Mouse (Mus musculus): Measurements from ENCODE around the gene Cyp2u1.
"Not testable (repeated sequence)": the region's sequence is repeated elsewhere in the genome, so short reads cannot be mapped to it uniquely, and the experiment has no call there.

The Cyp2u1 gene

DNA sequence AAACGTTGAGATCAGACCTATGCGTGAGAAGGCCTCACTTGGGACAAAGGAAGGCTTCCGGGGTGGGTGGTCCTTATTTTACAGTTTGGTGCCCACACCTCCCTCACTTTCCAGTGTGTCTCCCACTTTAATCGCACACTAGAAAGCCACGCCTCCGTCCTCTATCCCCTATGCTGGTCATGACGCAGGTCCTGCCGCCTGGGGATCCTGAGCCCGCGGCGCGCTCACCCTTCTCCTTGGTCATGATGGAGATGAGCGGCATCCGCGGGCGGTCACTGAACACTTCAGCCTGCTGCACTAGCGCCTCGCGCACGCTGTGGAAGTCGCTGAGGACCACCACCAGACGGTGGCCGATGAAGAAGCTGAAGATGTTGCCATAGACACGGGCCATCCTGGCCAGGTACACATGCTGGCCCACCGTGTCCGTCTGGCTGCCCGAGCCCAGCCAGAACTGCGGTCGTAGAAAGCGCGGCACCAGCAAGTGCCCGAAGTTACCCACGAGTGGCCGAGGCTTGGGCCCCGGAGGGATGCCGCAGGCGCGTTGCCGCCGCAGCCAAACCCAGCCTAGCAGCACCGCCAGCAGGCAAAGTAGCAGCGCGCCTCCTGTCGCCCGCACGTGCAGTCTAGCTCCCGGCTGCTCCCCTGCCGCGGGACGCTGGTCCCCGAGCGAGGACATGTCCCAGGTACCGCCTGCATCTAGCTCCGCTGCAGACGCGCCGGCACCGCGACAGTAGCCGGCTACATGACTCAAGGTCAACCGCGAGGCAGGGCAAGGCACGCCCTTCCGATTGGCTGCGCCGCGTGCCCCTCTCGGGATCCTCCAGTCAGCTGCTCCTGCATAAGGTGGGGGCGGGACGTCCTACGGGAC is at the start of gene Cyp2u1:
TSS of gene Cyp2u1 (minus strand) at position 776 of the 868 bp plus-strand sequence.
- DNase-seq: peak; percentile 94

DNA sequence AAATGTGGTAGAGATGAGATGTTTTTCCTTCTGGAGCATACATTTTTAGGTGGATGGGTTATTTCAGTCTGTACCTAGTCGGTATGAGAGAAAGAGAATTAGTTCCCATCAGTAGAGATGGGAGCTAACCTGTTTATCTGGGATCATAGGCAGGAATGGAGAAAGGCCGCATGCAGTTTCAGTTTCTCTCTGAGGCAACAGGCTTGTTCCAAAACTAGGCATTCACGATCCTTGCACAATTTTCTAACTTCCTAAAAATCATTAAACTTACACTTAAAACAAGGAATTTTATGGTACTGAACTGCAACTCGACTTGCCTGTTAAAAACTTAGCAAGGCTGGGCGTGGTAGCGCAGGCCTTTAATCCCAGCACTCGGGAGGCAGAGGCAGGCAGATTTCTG is 47.5 kb upstream of the Cyp2u1 start:
- DNase-seq: no peak

DNA sequence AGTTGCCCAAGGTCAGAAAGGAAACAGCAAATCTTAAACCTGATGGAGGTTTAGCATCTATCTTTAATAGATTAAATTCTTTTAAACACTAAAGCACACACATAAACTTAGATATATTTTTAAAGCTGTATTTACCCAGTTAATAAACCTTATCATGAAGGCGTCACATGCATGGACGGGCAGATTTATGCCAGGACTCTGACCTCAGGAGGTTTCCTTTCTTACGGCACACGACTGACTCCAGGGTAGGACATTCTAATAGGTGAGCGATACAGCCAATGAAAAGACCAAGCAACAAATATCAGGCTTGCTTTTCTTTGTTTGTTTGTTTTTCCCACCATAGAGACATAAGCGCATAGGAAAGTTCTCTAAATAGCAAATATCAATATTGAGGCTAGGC is 46.0 kb upstream of the Cyp2u1 start:
- DNase-seq: no peak

DNA sequence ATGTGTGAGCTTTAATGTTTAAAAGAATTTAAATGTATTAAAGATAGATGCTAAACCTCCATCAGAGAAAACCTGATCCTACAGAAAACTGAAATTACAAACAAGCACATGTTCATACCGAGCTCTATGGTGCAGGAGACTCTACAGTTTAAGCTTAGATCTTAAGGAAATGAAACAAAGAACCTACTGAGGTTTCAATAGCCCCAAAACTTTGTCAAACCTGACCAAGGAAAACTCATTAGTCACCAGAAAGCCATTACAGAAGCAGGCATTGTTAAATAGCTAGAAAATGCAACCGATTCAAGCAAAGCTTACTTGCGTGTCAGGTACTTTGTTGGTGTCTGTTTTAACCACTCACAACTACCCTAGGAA is 45.5 kb upstream of the Cyp2u1 start:
- no peak for DNase-seq

DNA sequence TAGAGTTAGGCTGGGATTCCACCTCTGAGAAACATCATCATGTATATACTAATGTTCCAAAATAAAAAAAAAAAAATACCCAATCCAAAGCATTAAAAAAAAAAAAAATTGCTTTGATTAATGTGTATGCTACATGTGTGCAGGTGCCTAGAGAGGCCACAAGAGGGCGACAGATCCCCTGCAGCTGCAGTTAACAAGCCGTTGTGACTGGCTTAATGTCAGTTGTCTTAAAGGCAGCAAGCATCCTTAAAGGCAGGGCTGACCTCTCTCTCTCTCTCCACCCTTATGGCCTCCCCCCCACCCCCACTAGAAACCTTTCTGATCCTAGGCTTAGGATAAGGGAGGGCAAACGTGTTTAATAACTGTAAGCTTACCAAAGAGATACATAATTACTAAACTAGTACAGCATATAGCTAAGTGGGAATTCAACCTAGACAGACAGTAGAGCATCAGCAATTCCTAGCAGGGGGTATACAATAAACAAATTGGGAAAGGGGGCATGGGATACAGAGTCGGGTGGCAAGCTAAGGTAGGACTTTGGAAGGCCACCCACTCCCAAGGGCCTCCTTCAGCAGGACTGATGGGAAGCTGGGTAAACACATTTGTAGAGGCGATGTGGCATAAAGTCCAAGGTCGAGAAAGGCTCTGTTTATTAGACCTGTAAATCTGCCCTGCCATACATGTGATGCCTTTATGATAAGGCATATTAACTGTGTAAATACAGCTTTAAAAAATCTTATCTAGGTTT is 45.0 kb upstream of the Cyp2u1 start:
- peak; percentile 64 for DNase-seq

DNA sequence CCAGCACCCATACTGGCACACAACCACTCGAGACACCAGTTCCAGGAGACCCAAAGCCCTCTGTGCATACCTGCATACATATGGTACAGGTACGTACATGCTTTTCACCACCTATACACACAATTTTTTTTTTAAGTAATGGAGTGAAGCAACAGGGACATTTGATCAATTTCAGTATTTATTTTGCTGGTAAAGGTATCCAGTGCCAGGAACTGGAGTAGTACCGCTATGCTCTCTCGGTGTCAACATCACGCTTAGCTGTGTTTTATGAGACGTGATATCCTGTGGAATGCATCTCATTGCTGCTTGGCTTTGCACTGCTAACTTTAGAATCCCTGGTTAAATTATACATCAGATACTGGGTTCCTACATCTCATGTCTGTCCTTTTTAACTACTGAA is 42.9 kb upstream of the Cyp2u1 start:
- no peak for DNase-seq

DNA sequence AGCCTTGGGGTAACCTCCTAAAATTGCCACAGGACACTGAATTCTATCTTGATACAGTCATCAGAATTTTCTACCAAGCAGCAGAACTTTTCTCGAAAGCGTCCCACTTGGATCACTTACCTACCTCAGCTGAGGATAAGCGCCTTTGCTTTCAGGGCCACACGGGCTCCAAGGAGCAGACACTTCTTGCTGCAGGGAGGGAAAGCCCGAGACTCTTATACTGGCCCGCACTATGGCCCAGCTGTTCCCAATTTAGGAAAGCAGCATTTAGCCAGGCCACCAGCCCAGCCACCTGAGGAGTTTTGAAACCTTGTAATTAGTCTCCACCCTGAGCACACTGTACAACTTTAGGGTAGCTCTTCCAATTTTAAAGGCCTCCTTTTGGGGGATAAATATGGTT is 40.3 kb upstream of the Cyp2u1 start:
- no peak for DNase-seq

DNA sequence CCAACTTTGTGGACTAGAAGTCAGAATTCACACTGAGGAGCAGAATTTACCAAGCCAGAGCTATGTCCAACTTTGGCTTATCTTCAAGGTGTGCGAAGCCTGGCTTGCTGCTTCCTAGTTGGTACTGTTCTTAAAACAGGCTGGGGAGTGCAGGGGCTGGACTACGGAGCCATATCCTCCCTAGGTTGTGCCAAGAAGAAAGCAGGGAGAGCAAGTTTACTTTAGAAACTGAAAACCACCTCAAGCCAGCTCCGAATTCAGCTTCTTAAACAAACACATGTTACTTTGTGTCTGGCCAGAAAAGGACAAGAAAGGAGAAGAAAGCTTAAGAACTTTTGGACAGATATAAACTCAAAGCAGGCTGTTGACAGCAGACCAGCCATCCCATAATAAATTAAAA is 37.9 kb upstream of the Cyp2u1 start:
- no peak for DNase-seq

DNA sequence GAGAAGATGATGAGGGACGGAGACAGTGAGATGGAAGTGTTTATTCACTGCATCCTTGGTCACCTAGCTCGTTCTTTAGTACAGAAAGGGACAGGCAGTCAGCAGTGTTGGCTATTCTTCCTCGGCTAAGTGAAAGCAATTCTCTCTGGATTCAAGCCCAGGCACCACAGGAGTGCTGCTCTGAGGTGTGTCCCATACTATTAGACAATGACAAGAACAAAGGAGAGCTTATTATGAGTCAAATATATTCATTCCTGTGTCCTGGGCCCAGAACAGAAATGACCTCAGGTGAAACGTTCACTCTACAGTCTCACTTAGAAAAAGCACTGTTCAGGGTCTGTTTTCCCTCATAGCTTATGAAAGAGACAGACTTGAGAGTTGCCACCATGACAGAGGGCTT is 36.3 kb upstream of the Cyp2u1 start:
- DNase-seq: no peak

DNA sequence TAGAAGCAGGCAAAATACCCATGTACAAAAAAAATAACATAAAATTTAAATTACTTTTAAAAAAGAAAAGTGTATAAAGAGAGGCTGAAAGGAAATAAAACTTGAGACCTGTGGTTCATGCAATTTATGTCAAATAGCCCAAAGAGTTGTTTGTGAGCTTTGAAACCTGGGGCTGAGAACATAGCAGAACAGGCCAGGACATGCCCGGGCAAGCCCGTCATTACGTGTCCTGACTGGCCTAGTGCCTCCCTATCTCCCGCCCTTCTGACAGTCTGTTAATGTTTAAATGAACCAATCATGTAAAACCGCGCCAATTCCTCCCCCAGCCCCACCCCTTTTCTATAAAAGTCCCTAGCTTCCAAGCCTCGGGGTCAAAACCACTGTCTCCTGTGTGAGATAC is 34.7 kb upstream of the Cyp2u1 start:
- not testable (repeated sequence) for DNase-seq

DNA sequence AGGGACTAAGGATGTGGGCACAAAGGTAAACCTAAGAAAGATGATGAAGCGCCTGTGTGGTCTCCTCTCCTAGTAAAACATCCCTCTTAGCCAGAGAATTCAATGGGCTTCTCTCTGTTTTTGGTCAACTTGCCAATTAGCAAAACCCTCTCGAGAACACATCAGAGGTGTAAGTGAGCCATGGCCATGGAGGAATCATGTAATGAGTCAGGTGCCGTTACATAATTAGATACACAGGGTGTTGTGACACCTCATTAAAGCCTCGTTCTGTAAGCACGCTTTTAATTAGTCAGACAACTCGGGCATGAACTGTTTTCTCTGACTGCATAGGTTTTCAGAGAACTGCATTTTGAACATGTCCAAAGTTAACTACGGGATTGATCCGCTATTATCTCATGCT is 33.6 kb upstream of the Cyp2u1 start:
- no peak for DNase-seq

DNA sequence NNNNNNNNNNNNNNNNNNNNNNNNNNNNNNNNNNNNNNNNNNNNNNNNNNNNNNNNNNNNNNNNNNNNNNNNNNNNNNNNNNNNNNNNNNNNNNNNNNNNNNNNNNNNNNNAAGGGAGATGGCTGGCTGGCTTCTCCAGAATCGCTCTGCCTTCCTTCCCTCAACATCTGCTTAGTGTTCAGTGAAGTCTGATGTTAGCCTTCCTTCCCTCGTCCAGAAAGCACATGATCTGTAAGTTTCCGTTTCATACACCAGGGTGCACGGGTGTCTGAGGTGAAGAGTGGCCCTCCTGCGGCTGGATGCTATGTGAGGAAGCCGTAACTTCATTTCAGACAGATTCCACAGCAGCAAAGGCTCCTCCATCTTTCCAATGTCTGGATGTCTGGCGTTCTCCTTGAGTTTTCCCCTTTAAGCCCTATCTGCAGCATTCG is 32.1 kb upstream of the Cyp2u1 start:
- DNase-seq: no peak

DNA sequence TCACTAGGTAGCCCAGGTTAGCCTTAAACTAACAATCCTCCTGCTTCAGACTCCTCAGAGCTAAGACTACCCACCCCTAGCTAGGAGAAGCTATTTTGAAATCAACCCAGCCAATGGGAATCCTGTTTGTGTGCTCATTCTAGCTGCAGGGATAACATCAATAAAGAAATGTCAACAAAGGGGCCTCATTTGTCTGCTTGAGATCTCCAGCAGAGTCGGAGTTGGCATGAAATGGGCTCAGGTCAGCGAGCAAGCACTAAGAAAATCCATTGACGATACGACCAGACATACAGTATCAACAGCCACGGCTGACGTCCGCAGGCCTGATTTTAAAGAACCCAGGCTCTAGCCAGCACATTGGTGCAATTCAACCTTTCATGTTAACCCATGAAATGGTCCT is 24.2 kb upstream of the Cyp2u1 start:
- no peak for DNase-seq

DNA sequence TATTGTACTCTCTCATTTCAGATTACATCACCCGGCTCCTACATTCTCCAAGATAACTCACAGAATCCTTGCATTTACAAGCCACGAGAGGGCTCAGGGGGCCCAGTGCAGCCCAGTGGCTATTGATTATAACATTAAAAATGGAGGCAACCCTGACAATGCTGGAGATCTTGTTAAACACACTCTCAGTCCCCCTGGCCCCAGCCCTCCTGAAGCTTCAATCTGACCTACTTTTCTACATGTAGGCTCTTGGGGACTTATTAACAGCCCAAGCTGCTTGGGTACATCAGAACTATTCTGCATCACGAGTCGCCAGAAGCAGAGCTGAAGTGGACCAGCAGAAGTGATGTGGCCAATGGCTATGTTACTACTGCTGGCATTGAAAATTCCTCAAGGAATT is 23.6 kb upstream of the Cyp2u1 start:
- DNase-seq: no peak

DNA sequence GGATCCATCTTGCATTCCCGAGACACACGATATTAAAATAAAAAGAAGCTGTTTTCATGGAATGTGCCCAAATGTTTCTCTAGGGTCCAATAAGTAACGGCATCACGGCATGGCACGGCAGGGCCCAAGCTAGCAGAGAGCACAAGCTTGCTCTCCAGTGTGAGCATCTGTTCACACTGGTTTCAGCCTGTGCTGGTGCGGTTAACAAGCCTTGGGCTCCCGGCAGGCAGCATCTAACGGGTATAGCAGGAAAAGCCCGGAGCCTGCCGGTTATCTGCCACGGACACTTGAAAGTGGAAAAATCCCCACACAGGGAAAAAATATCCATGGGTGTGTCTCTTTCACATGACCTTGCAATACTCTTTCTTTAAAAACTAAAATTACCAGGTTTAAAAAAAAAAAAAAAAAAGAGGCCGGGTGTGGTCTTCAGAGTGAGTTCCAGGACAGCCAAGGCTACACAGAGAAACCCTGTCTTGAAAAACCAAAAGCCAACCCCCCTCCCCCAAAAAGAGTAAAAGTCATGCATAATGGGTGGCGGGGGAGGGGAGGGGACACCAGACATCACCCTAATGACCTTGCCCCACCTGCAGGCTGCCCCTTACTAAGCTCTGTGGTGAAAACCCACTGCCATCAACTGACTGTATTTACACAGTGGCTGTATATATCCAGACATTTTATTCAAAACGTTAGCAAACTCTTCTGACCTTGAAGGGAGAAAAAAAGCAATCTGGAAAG is 19.2 kb upstream of the Cyp2u1 start:
- DNase-seq: no peak

DNA sequence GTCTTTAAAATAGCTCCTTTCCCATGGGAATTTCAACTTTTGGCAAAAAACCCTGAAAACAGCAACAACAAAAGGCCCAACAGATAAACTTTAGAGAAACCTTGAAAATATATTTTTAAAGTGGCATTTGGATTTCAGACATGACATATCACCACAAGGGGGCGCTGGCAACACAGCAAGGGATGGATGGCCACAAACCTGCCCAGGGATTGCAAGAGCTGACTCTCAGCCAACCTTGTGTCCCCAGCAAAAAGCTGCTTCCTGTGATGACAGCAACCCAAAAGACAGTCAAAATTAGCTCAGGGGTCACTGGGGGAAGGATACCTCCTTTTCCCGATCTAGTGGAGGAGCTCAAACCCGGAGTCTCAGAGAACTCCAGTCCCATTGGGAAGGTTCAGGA is 17.2 kb upstream of the Cyp2u1 start:
- DNase-seq: peak; percentile 87

DNA sequence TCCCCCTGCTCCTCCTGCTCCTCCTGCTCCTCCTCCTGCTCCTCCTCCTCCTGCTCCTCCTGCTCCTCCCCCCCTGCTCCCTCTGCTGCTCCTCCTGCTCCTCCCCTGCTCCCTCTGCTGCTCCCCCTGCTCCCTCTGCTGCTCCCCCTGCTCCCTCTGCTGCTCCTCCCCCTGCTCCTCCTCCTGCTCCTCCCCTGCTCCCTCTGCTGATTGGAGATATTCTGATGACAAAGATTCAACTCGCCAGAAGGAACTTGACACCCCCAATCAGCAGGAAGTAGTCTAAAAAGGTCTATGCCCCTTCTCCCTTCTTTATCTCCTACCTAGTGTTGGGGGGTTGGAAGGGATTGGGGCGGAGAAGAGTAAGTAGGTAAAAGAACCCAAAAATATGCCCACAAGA is 15.2 kb upstream of the Cyp2u1 start:
- DNase-seq: no peak

DNA sequence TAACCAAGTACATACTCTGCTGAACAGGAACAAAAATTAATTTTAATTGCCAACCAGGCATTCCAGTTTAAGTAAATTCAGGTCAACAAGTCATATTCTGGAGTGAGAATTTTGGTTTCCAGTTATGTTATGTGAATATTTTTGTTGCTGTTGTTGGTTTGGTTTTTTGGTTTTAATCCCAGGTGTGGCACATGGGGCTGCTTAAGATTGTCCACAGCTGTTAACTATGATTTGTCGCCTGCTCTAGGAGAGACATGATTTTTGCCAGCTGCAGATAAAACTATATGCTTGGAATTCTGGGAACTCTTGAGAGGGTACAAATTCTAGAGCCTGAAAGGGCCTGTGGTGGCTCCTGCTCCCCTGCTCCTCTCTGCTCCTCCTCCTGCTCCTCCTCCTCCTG is 14.1 kb upstream of the Cyp2u1 start:
- no peak for DNase-seq

DNA sequence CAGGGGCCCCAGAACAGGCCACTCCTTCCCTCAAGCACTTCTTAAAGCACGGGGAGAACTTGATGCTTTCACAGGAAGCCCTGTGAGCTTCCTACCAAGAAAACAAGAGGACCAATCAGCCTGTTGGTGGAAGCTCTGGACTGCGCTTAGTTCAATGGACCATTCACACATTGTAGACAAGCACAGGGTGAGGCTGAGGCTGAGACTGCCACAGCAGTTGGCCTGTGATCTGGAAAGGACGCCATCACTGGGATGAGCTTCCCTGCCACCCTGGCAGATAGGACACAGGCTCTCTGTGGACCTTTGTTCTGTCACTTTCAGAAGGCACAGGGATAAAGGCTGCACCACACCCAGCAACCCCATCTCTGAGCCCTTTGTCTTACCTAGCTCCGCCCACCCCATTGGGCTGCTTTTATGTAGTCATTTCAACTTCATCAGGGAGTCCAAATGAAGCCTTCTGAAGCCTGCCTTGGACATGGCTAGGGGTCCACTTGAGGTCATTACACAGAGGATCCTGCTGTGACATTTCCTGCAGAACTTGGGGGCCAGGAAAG is 13.0 kb upstream of the Cyp2u1 start:
- DNase-seq: no peak

DNA sequence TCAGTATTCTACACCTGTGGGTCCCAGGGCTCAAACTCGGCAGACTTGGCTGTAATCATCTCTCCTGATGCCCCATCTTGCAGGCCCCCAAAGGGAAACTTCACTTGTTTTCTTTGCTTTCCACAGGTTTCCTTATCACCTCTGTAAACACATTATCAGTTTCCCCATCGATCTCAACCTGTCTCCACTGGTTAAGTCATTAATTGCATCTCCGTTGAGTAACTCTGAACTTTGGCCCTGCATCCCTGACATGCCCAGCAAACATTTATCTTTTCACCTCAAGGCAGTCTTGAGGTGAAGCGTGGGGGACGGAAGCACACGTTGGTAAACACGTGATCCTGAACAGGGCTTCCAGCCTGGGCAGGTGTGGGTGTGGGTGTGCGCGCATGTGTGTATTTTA is 9.3 kb upstream of the Cyp2u1 start:
- DNase-seq: no peak

DNA sequence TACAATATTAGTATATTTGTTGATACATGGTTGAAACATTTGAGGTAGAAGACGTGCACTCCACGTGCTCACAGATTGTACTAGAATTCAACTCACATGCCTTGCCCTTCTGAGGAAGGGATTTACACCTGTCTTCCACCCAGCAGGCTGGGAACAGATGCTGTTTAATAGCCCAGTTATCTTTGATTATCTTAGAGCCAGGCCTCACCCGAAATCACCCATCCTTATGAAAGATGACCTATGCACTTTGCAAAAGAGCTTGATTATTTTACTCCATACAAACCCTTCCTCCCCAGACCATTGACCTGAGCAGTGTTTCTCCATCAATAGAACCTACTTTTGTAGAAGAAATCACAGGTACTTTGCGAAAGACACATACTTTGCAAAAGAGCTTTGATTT is 7.5 kb upstream of the Cyp2u1 start:
- DNase-seq: no peak

DNA sequence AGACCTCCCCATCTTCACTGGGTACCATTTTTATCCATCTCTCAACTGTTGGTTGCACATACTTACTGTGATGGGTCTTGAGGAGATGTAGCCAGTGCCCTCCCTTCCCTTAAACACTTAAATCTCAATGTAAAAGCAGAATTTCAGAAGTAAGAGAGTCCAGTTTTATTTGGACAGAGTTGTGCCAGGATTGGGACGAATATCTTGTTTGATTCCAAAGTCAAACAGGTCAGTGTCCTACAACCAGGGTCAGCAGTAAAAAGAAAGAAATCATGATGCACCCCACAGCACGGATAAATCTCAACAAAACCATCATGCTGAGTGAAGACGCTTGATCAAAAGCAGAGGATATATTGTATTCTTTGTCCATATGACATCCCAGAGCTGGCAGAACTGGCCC is 4.8 kb upstream of the Cyp2u1 start:
- DNase-seq: no peak

DNA sequence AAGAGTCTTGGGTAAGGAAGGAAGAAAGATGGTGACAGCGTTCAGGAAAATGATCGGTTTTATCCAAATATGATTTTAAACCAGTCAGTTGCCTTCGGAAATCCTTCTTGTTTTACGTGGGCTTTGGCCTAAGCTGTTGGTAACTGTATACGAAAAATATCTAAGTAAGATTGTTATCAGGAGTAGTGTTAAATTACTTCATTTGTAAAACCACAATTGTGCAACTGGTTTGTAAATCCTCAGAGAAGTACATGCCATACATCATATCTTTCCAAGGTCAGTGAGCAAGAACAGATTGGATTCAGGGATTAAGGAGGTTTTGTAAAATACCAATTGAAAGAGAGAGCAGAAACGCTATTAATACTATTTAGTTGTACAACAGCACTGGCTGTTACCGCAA is 3.2 kb upstream of the Cyp2u1 start:
- DNase-seq: no peak

Measured in kidney, postnatal 14 days (tissue).